Comparison of ENCODE assay signal across 24 mouse cellular contexts in genomic region chr19:25062857-25063240, GRCm38 (mm10).
"Had no signal": no experiment of that assay in that cellular context is flagged by ENCODE, and none has a peak within 500 bp of the region (broad histone marks: within the 10 kb centered on the region; RNA-seq: fewer than 3 reads in every experiment).

No protein-coding gene starts in this region.

- H3K9me3 ChIP-seq: heart, embryonic 12.5 days; hindbrain, embryonic 10.5 days; hindbrain, embryonic 12.5 days; kidney, embryonic 15.5 days; limb, embryonic 13.5 days; limb, embryonic 15.5 days; liver, embryonic 12.5 days had no signal

- H3K4me3 ChIP-seq: heart, embryonic 12.5 days; hindbrain, embryonic 10.5 days; hindbrain, embryonic 12.5 days; kidney, embryonic 15.5 days; limb, embryonic 13.5 days; limb, embryonic 15.5 days; liver, embryonic 12.5 days had no signal

- ATAC-seq: hindbrain, embryonic 16.5 days; intestine, embryonic 16.5 days; liver, embryonic 12.5 days had no signal

- H3K9ac ChIP-seq: heart, embryonic 12.5 days; hindbrain, embryonic 12.5 days; hindbrain, embryonic 14.5 days; kidney, embryonic 15.5 days; limb, embryonic 13.5 days; limb, embryonic 15.5 days; liver, embryonic 12.5 days; liver, embryonic 14.5 days had no signal

- H3K4me2 ChIP-seq: heart, embryonic 12.5 days; hindbrain, embryonic 12.5 days; hindbrain, embryonic 14.5 days; kidney, embryonic 15.5 days; limb, embryonic 13.5 days; limb, embryonic 15.5 days; liver, embryonic 12.5 days had no signal

- H3K27me3 ChIP-seq: limb, embryonic 13.5 days; limb, embryonic 15.5 days; liver, embryonic 12.5 days had no signal

- H3K36me3 ChIP-seq: heart, embryonic 12.5 days; hindbrain, embryonic 10.5 days; hindbrain, embryonic 12.5 days; kidney, embryonic 15.5 days; limb, embryonic 13.5 days; limb, embryonic 15.5 days; liver, embryonic 12.5 days had no signal

- H3K4me1 ChIP-seq: liver, embryonic 12.5 days had no signal

- H3K27ac ChIP-seq: hindbrain, embryonic 10.5 days; hindbrain, embryonic 12.5 days; hindbrain, embryonic 14.5 days; kidney, embryonic 15.5 days; kidney, postnatal 0 days; limb, embryonic 13.5 days; limb, embryonic 15.5 days; liver, embryonic 12.5 days; liver, embryonic 14.5 days had no signal

- DNase-seq: gastrocnemius, postnatal 10 days; gastrocnemius, postnatal 25 days; heart, adult 18-20 months; heart, postnatal 10 days; heart, postnatal 4 days; kidney, adult 11 months; kidney, adult 2 months; kidney, adult 9 months; kidney, postnatal 14 days; kidney, postnatal 36 days; layer of hippocampus, postnatal 36 days; left cerebral cortex, postnatal 4 days had no signal
